Mouse (Mus musculus): ENCODE results near the gene Zscan4-ps1. TPM values are rescaled to one million over a fixed set of nuclear protein-coding genes. Genes with fewer than 3 reads are reported as not detected.
"Not testable (repeated sequence)": the region's sequence is repeated elsewhere in the genome, so short reads cannot be mapped to it uniquely, and the experiment has no call there.

The Zscan4-ps1 gene
- not detected in 2 replicates for polyA plus RNA-seq (2015; fragmentation: Nextera tagmentation; extraction: Ambion mirVana)

- H3K27me3 ChIP-seq; H3K4me3 ChIP-seq; H3K27ac ChIP-seq; H3K9ac ChIP-seq; H3K36me3 ChIP-seq (ENCODE audit: poor library complexity, severe bottlenecking); H3K4me2 ChIP-seq; H3K4me1 ChIP-seq; ATAC-seq: not testable (repeated sequence)
- peaks cover 29% of the 10 kb centered on the region for H3K9me3 ChIP-seq (replicated peaks)
- 94% methylated on average over 2 of the region's 2 CpGs for WGBS
These were observed at the start of gene Zscan4-ps1 for GRCm38 (mm10) chr7:11069591-11069990. TSS of gene Zscan4-ps1 (minus strand) at chr7:11069691.

Other genes starting within 250 kb of the Zscan4-ps1 start
- gene Zscan4b, start 164.6 kb downstream of the Zscan4-ps1 start, polyA plus RNA-seq (2015; fragmentation: Nextera tagmentation; extraction: Ambion mirVana): not detected in 2 replicates
- not detected in 2 replicates for gene Zscan4c, start 63.9 kb downstream of the Zscan4-ps1 start, polyA plus RNA-seq (2015; fragmentation: Nextera tagmentation; extraction: Ambion mirVana)
- gene Zscan4d, start 96.5 kb upstream of the Zscan4-ps1 start, polyA plus RNA-seq (2015; fragmentation: Nextera tagmentation; extraction: Ambion mirVana): not detected in 2 replicates
- not detected in 2 replicates for gene Zscan4e, start 241.0 kb upstream of the Zscan4-ps1 start, polyA plus RNA-seq (2015; fragmentation: Nextera tagmentation; extraction: Ambion mirVana)

Measured in forebrain, embryonic 13.5 days (tissue).